Mouse (Mus musculus) myocyte (in vitro differentiated cells): Measurements from ENCODE around the gene Cfc1. TPM values are rescaled to one million over a fixed set of nuclear protein-coding genes. Genes with fewer than 3 reads are reported as not detected.

ENCODE experiments used
- H3K27me3 ChIP-seq: one replicate; pipeline ENCODE4 v1.6.1; 2011; ENCODE audit not compliant: control insufficient read depth, insufficient read depth, insufficient read length
- H3K36me3 ChIP-seq: one replicate; pipeline ENCODE4 v1.6.1; 2011; ENCODE audit not compliant: control insufficient read depth, insufficient read depth
- H3K4me2 ChIP-seq: one replicate; pipeline ENCODE4 v1.6.1; 2011; ENCODE audit warnings: low read depth, control low read depth
- H3K4me3 ChIP-seq: one replicate; pipeline ENCODE4 v1.5.1; 2011; ENCODE audit warnings: mild to moderate bottlenecking, control low read depth, moderate library complexity
- H3K79me2 ChIP-seq: one replicate; pipeline ENCODE4 v1.6.1; 2011; ENCODE audit not compliant: control insufficient read depth, insufficient read depth
- H3ac ChIP-seq: one replicate; pipeline ENCODE4 v1.6.1; 2011; ENCODE audit not compliant: control insufficient read depth, insufficient read length
- CEBPB ChIP-seq: IDR thresholded peaks from 2 replicates; pipeline ENCODE4 v1.6.1; 2011; ENCODE audit warnings: mild to moderate bottlenecking, moderate library complexity; ENCODE audit not compliant: poor library complexity, insufficient read depth, severe bottlenecking
- E2F4 ChIP-seq: IDR thresholded peaks from one replicate; pipeline ENCODE4 v1.6.1; 2011; ENCODE audit warnings: mild to moderate bottlenecking, control low read depth, moderate library complexity; ENCODE audit not compliant: insufficient read depth
- MAX ChIP-seq: IDR thresholded peaks from one replicate; pipeline ENCODE4 v1.6.1; 2011; ENCODE audit warnings: low read depth, mild to moderate bottlenecking, control low read depth
- MYOD1 ChIP-seq, 3 experiments: IDR thresholded peaks; one replicate each; pipeline ENCODE4 v1.6.1; 2011; ENCODE audit warnings: control low read depth in 2 of 3, low read depth in 2 of 3, mild to moderate bottlenecking in 2 of 3, moderate library complexity in 1 of 3; ENCODE audit not compliant: insufficient read length in 2 of 3, control insufficient read depth in 1 of 3
- MYOG ChIP-seq, 3 experiments: IDR thresholded peaks; one replicate each; pipeline ENCODE4 v1.6.1; 2011; ENCODE audit warnings: control low read depth in 2 of 3, low read depth in 2 of 3, mild to moderate bottlenecking in 2 of 3; ENCODE audit not compliant: insufficient read length in 2 of 3, control insufficient read depth in 1 of 3, insufficient read depth in 1 of 3
- POLR2A ChIP-seq: IDR thresholded peaks from one replicate; pipeline ENCODE4 v1.6.1; 2011; ENCODE audit warnings: low read depth, mild to moderate bottlenecking, control low read depth, moderate library complexity; ENCODE audit not compliant: insufficient read length
- POLR2AphosphoS2 ChIP-seq: IDR thresholded peaks from one replicate; pipeline ENCODE4 v1.6.1; 2011; ENCODE audit warnings: low read depth, control low read depth; ENCODE audit not compliant: insufficient read length
- REST ChIP-seq: IDR thresholded peaks from one replicate; pipeline ENCODE4 v1.6.1; 2011; ENCODE audit warnings: mild to moderate bottlenecking, control low read depth, moderate library complexity; ENCODE audit not compliant: insufficient read depth, insufficient read length
- SRF ChIP-seq: IDR thresholded peaks from one replicate; pipeline ENCODE4 v1.6.1; 2011; ENCODE audit warnings: low read depth; ENCODE audit not compliant: control insufficient read depth, insufficient read length
- TCF12 ChIP-seq: IDR thresholded peaks from one replicate; pipeline ENCODE4 v1.6.1; 2011; ENCODE audit warnings: mild to moderate bottlenecking, control low read depth; ENCODE audit not compliant: poor library complexity, insufficient read depth, severe bottlenecking
- TCF3 ChIP-seq: IDR thresholded peaks from one replicate; pipeline ENCODE4 v1.6.1; 2011; ENCODE audit warnings: low read depth, control low read depth; ENCODE audit not compliant: insufficient read length
- USF1 ChIP-seq: IDR thresholded peaks from one replicate; pipeline ENCODE4 v1.6.1; 2011; ENCODE audit warnings: low read depth, mild to moderate bottlenecking, control low read depth, moderate library complexity
- polyA plus RNA-seq: library from polyadenylated mRNA; unstranded; fragments of >200 nt; fragmentation: generic; extraction: Trizol; gene quantifications from one replicate; pipeline ENCODE4 v1.2.1, GENCODE M21; 2012; ENCODE audit warnings: missing spikeins

Gene Cfc1
- polyA plus RNA-seq, 1 experiment: not detected

DNA sequence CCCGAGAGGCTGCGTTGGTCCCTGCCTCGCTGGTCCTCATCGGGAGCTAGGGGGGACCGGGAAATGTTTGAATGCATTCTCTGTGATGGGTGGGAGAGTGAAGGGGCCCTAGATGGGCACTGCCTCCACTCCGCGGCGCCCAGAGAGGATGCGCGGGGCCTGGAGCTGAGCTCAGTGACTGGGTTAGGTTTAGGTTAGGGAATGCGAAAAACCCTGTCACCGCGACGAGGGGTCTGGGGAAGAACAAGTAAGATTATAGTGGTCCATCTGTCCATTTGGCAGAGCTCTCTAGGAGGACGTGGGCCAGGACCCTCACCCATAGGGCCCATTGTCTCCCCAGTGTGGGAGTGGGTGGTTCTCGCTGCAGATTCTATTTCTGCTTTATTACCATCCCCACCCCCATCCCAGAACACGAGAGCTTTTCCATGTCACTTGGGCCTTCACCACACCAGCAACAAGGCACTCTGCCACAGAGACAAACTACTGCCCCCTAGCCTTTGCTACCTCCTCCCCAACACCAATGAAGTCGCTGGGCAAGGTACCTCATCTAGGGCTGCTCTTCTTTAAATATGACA is 44.4 kb downstream of the Cfc1 start:
- no peaks in the 10 kb centered on the region for H3K36me3 ChIP-seq
- H3ac ChIP-seq: no peak overlapping the region
- TF ChIP-seq MAX (no peak), CEBPB (no peak), REST (no peak), SRF (no peak), TCF3 (no peak), MYOD1 (IDR thresholded peaks at IDR 0.05; ENCODE audit: control insufficient read depth in 1 of 3, insufficient read length in 2 of 3, low read depth in 2 of 3) (no peak), POLR2A (no peak)
- no peak overlapping the region for H3K4me2 ChIP-seq
- no peaks in the 10 kb centered on the region for H3K79me2 ChIP-seq
- peaks cover 4% of the 10 kb centered on the region for H3K27me3 ChIP-seq
- H3K4me3 ChIP-seq: no peak overlapping the region

- H3K4me3 ChIP-seq: no peak overlapping the region
- H3ac ChIP-seq: no peak overlapping the region
- no peaks in the 10 kb centered on the region for H3K79me2 ChIP-seq
- peaks cover 4% of the 10 kb centered on the region for H3K27me3 ChIP-seq
- no peak overlapping the region for H3K4me2 ChIP-seq
- TF ChIP-seq POLR2AphosphoS2 (no peak), CEBPB (no peak), SRF (no peak), POLR2A (no peak), REST (no peak), USF1 (no peak), MYOG (IDR thresholded peaks at IDR 0.05; ENCODE audit: control insufficient read depth in 1 of 3, insufficient read depth in 1 of 3, insufficient read length in 2 of 3, low read depth in 2 of 3) (no peak), TCF3 (no peak), E2F4 (no peak), TCF12 (no peak), MAX (no peak), MYOD1 (IDR thresholded peaks at IDR 0.05; ENCODE audit: control insufficient read depth in 1 of 3, insufficient read length in 2 of 3, low read depth in 2 of 3) (no peak)
- no peaks in the 10 kb centered on the region for H3K36me3 ChIP-seq
Observed at GRCm38 (mm10) chr1:34582218-34582617, 46.8 kb downstream of the Cfc1 start.

DNA sequence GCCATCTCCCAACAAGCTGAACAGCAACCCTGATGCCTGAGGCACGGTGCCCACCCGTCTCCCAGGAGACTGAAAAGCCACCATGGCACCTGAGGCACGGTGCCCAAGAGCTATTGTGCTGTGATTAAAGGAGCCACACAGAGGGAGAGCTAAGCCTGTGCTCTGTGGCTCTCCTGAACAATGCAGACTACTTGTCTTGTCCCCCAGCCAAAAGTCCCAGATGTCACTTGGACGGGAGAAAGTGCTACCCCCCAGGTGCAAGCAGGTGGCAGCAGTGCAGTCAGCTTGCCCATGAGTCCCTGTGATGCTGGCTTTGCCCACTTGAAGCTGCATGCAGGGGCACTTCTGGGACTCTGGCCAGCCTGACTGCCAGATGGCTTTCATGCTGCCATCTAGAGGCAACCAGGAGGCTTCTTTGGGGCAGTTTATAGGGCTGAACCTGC is 48.4 kb downstream of the Cfc1 start:
- H3K4me2 ChIP-seq: no peak overlapping the region
- H3K4me3 ChIP-seq: no peak overlapping the region
- no peaks in the 10 kb centered on the region for H3K79me2 ChIP-seq
- no peaks in the 10 kb centered on the region for H3K36me3 ChIP-seq
- no peak overlapping the region for H3ac ChIP-seq
- peaks cover 4% of the 10 kb centered on the region for H3K27me3 ChIP-seq
- TF ChIP-seq REST (no peak), POLR2A (no peak), TCF3 (no peak), MAX (no peak), SRF (no peak), TCF12 (no peak), MYOD1 (IDR thresholded peaks at IDR 0.05; ENCODE audit: control insufficient read depth in 1 of 3, insufficient read length in 2 of 3, low read depth in 2 of 3) (no peak), USF1 (no peak)

DNA sequence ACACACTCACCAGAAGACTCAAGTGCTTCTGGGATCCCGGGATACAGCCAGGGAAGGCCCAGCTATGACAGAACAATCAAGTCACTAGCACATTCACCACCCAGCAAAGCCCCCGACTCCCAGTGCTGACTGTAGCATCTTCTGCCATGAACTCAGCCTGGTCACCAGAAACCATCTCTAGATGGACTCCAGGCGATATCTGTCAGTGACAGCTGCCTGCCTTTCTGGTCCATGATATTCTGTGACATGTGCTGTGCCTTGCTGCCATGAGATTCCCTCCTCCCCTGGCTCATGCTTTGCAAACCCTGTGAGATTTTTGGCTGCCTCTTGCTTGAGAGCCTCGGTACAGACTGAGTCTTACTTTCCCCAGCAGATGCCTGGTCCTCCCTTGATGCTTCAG is 49.3 kb downstream of the Cfc1 start:
- H3K4me2 ChIP-seq: no peak overlapping the region
- no peak overlapping the region for H3K4me3 ChIP-seq
- no peaks in the 10 kb centered on the region for H3K36me3 ChIP-seq
- no peaks in the 10 kb centered on the region for H3K79me2 ChIP-seq
- H3ac ChIP-seq: no peak overlapping the region
- peaks cover 4% of the 10 kb centered on the region for H3K27me3 ChIP-seq
- TF ChIP-seq E2F4 (no peak), MAX (no peak), CEBPB (no peak), TCF3 (no peak), POLR2A (no peak), MYOG (IDR thresholded peaks at IDR 0.05; ENCODE audit: control insufficient read depth in 1 of 3, insufficient read depth in 1 of 3, insufficient read length in 2 of 3, low read depth in 2 of 3) (no peak), SRF (no peak), POLR2AphosphoS2 (no peak), USF1 (no peak), REST (no peak), TCF12 (no peak), MYOD1 (IDR thresholded peaks at IDR 0.05; ENCODE audit: control insufficient read depth in 1 of 3, insufficient read length in 2 of 3, low read depth in 2 of 3) (no peak)
